Mouse (Mus musculus) stomach, postnatal 0 days (tissue): ENCODE measurements around the gene 1810024B03Rik.

Experiments used
- CTCF ChIP-seq: IDR thresholded peaks from 2 replicates; pipeline ENCODE4 v1.5.1; 2016; ENCODE audit warnings: antibody characterized with exemption, low read depth, mild to moderate bottlenecking, moderate library complexity
- EP300 ChIP-seq: optimal IDR thresholded peaks from 2 replicates; pipeline ENCODE3; 2016; ENCODE audit warnings: antibody characterized with exemption

DNA sequence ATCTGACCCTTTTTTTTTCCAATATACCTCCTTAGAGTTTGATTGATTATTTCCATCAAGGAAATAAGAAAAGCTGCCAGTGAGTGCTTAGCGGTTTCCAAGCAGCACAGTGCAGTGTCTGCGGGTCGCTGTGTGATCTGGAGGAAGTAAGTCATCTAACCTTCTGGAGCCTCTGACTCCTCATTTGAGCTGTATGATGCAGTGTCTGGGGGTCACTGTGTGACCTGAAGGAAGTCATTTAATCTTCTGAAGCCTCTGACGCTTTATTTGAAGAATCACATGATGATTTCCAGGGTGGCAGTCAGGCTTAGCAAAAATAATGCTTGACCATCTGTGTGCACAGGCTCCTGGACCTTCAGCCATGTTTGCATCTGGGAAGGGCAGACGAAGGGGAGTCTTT is 44.7 kb upstream of the 1810024B03Rik start:
- no peak for TF ChIP-seq CTCF
- TF ChIP-seq EP300, result no peak
